Mouse (Mus musculus): ENCODE measurements around the gene Olfr652. TPM values are rescaled to one million over a fixed set of nuclear protein-coding genes. Genes with fewer than 3 reads are reported as not detected.

The Olfr652 gene
- polyA plus RNA-seq, 1 experiment from 2014 or later, result not detected

- peak; percentile 59 for DNase-seq (ENCODE audit: low spot score)
- Histone ChIP-seq H3K27me3 (ENCODE audit: control insufficient read depth, insufficient read depth, low read length) (no peaks in the 10 kb centered on the region), H3K4me3 (ENCODE audit: low read depth, low read length) (no peak overlapping the region), H3K4me2 (ENCODE audit: low read depth, low read length, severe bottlenecking) (no peak overlapping the region), H3K36me3 (ENCODE audit: control insufficient read depth, insufficient read depth, low read length) (no peaks in the 10 kb centered on the region), H3K4me1 (replicated peaks; ENCODE audit: control insufficient read depth, insufficient read depth, low read length) (no peaks in the 10 kb centered on the region), H3K27ac (ENCODE audit: low read depth, low read length) (no peak overlapping the region), H3K9me3 (ENCODE audit: control insufficient read depth, low read length) (no peaks in the 10 kb centered on the region), H3K9ac (ENCODE audit: low read length) (no peak overlapping the region)
- WGBS, result 3% methylated on average over 3 of the region's 3 CpGs
- ATAC-seq (replicated peaks; ENCODE audit: low FRiP score), result peak; percentile 60; the same call in 1 of the 2 replicates
Measured at GRCm38 (mm10) chr7:104603173-104603572, 42.5 kb downstream of the Olfr652 start.

GRCm38 (mm10) chr7:104604727-104605126 is 44.0 kb downstream of the Olfr652 start:
- no peak overlapping the region for H3K4me2 ChIP-seq (ENCODE audit: low read depth, low read length, severe bottlenecking)
- no peaks in the 10 kb centered on the region for H3K36me3 ChIP-seq (ENCODE audit: control insufficient read depth, insufficient read depth, low read length)
- H3K4me3 ChIP-seq (ENCODE audit: low read depth, low read length), result no peak overlapping the region
- H3K27ac ChIP-seq (ENCODE audit: low read depth, low read length), result no peak overlapping the region
- no peaks in the 10 kb centered on the region for H3K9me3 ChIP-seq (ENCODE audit: control insufficient read depth, low read length)
- DNase-seq (ENCODE audit: low spot score) (no peak), ATAC-seq (replicated peaks; ENCODE audit: low FRiP score) (no peak)
- no peak overlapping the region for H3K9ac ChIP-seq (ENCODE audit: low read length)
- H3K4me1 ChIP-seq (replicated peaks; ENCODE audit: control insufficient read depth, insufficient read depth, low read length), result no peaks in the 10 kb centered on the region
- H3K27me3 ChIP-seq (ENCODE audit: control insufficient read depth, insufficient read depth, low read length), result no peaks in the 10 kb centered on the region

DNA sequence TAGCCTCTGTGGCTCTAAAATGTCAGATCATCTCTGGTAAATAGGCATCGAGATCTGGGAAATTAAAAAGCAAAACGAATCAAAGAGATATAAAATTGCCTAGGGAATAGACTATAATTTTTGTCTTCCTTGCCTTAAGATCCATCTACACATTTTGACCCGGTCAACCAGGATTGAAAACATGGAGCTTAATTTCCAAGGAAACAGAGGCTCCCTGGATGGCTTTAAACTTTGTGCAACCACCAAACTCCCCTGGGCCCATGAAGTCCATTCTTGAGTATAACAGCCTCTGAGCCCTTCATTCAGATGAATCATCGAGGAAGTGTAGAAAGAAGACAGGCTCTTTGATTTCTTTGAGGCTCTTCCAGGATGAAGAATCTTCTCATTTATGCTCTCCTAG is 53.0 kb downstream of the Olfr652 start, which contains the start of gene Olfr656:
Gene Olfr656 (plus strand): TSS at position 301 of the 400 bp plus-strand sequence.
- no peak within 1 kb of the TSS for H3K27ac ChIP-seq (ENCODE audit: low read depth, low read length)
- H3K36me3 ChIP-seq (ENCODE audit: control insufficient read depth, insufficient read depth, low read length), result no peaks in the 10 kb centered on the region
- no peak within 1 kb of the TSS for H3K4me3 ChIP-seq (ENCODE audit: low read depth, low read length)
- no peak within 1 kb of the TSS for H3K4me2 ChIP-seq (ENCODE audit: low read depth, low read length, severe bottlenecking)
- H3K9ac ChIP-seq (ENCODE audit: low read length), result no peak within 1 kb of the TSS
- no peaks in the 10 kb centered on the region for H3K27me3 ChIP-seq (ENCODE audit: control insufficient read depth, insufficient read depth, low read length)
- 77% methylated on average over 4 of the region's 4 CpGs for WGBS
- DNase-seq (ENCODE audit: low spot score) (no peak), ATAC-seq (replicated peaks; ENCODE audit: low FRiP score) (no peak)
- H3K4me1 ChIP-seq (replicated peaks; ENCODE audit: control insufficient read depth, insufficient read depth, low read length), result no peaks in the 10 kb centered on the region
- no peaks in the 10 kb centered on the region for H3K9me3 ChIP-seq (ENCODE audit: control insufficient read depth, low read length)

Other genes starting within 250 kb of the Olfr652 start
- gene Trim12a, start 245.4 kb upstream of the Olfr652 start, polyA plus RNA-seq (2014; fragmentation: Nextera tagmentation; extraction: Ambion mirVana), result 1.5 and 1.7 TPM in 2 replicates
- gene Trim34b, start 231.4 kb upstream of the Olfr652 start, polyA plus RNA-seq (2014; fragmentation: Nextera tagmentation; extraction: Ambion mirVana), result not detected in 2 replicates
- 0.69 and 0.75 TPM in 2 replicates for gene Trim12c, start 207.5 kb upstream of the Olfr652 start, polyA plus RNA-seq (2014; fragmentation: Nextera tagmentation; extraction: Ambion mirVana)
- gene Trim30b, start 191.0 kb upstream of the Olfr652 start, polyA plus RNA-seq (2014; fragmentation: Nextera tagmentation; extraction: Ambion mirVana), result not detected in 2 replicates
- 0.16 TPM in 1 of 2 replicates, not detected in the other for gene Trim30c, start 160.1 kb upstream of the Olfr652 start, polyA plus RNA-seq (2014; fragmentation: Nextera tagmentation; extraction: Ambion mirVana)
- gene Trim30a, start 95.7 kb upstream of the Olfr652 start, polyA plus RNA-seq (2014; fragmentation: Nextera tagmentation; extraction: Ambion mirVana), result 0.33 and 0.45 TPM in 2 replicates
- 0.08 TPM in 1 of 2 replicates, not detected in the other for gene Trim30d, start 53.1 kb upstream of the Olfr652 start, polyA plus RNA-seq (2014; fragmentation: Nextera tagmentation; extraction: Ambion mirVana)
- not detected in 2 replicates for gene Olfr651, start 10.8 kb upstream of the Olfr652 start, polyA plus RNA-seq (2014; fragmentation: Nextera tagmentation; extraction: Ambion mirVana)
- gene Olfr653, start 16.4 kb downstream of the Olfr652 start, polyA plus RNA-seq (2014; fragmentation: Nextera tagmentation; extraction: Ambion mirVana), result not detected in 2 replicates
- not detected in 2 replicates for gene Olfr654, start 26.1 kb downstream of the Olfr652 start, polyA plus RNA-seq (2014; fragmentation: Nextera tagmentation; extraction: Ambion mirVana)
- not detected in 2 replicates for gene Olfr655, start 40.9 kb downstream of the Olfr652 start, polyA plus RNA-seq (2014; fragmentation: Nextera tagmentation; extraction: Ambion mirVana)
- gene Olfr656, start 53.1 kb downstream of the Olfr652 start, polyA plus RNA-seq (2014; fragmentation: Nextera tagmentation; extraction: Ambion mirVana), result not detected in 2 replicates
- not detected in 2 replicates for gene Olfr657, start 63.9 kb downstream of the Olfr652 start, polyA plus RNA-seq (2014; fragmentation: Nextera tagmentation; extraction: Ambion mirVana)
- gene Olfr658, start 86.4 kb downstream of the Olfr652 start, polyA plus RNA-seq (2014; fragmentation: Nextera tagmentation; extraction: Ambion mirVana), result not detected in 2 replicates
- not detected in 2 replicates for gene Olfr659, start 105.9 kb downstream of the Olfr652 start, polyA plus RNA-seq (2014; fragmentation: Nextera tagmentation; extraction: Ambion mirVana)
- not detected in 2 replicates for gene Olfr661, start 125.6 kb downstream of the Olfr652 start, polyA plus RNA-seq (2014; fragmentation: Nextera tagmentation; extraction: Ambion mirVana)
- gene Usp17le, start 216.6 kb downstream of the Olfr652 start, polyA plus RNA-seq (2014; fragmentation: Nextera tagmentation; extraction: Ambion mirVana), result not detected in 2 replicates

All from forebrain, embryonic 11.5 days (tissue).